Mouse (Mus musculus): Measurements from ENCODE around the gene Numbl. TPM values are rescaled to one million over a fixed set of nuclear protein-coding genes. Genes with fewer than 3 reads are reported as not detected.

Numbl gene
- polyA plus RNA-seq, 1 experiment, result 10.7 TPM

DNA sequence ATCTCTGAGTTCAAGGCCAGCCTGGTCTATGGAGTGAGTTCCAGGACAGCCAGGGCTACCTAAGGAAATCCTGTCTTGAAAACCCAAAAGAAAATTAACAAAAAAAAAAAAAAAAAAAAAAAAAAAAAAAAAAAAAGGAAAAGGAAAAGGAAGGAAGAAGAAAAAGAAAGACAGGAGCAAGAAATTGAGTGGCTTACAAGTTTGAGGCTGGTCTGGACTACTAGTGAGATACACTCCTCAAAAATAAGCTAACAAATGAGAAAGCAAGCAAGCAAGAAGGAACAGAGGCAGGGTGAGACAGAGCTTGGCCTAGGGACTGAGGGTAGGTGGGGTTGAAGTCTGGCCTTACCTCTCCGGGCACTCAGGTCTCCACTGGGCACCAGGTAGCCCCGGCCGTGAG is 51.6 kb downstream of the Numbl start:
- no peak for DNase-seq
- WGBS, result 88% methylated on average over 3 of the region's 3 CpGs
- Histone ChIP-seq H3K27me3 (ENCODE audit: control insufficient read depth, insufficient read depth, low read length) (no peaks in the 10 kb centered on the region), H3K36me3 (ENCODE audit: control insufficient read depth, insufficient read depth, low read length) (no peaks in the 10 kb centered on the region), H3K27ac (ENCODE audit: control insufficient read depth, insufficient read depth, low read length) (no peak overlapping the region), H3K4me1 (replicated peaks; ENCODE audit: control insufficient read depth, insufficient read depth, low read length) (peaks cover 6% of the 10 kb centered on the region; the same call in 1 of the 2 replicates), H3K4me3 (ENCODE audit: control insufficient read depth, insufficient read depth, low read length) (no peak overlapping the region)
- TF ChIP-seq POLR2A (IDR thresholded peaks at IDR 0.05; ENCODE audit: control insufficient read depth, extremely low read depth, insufficient read depth, low read length, poor library complexity) (no peak), CTCF (IDR thresholded peaks at IDR 0.05; ENCODE audit: borderline replicate concordance, control insufficient read depth, extremely low read depth, insufficient read depth, low read length, poor library complexity) (no peak)

DNA sequence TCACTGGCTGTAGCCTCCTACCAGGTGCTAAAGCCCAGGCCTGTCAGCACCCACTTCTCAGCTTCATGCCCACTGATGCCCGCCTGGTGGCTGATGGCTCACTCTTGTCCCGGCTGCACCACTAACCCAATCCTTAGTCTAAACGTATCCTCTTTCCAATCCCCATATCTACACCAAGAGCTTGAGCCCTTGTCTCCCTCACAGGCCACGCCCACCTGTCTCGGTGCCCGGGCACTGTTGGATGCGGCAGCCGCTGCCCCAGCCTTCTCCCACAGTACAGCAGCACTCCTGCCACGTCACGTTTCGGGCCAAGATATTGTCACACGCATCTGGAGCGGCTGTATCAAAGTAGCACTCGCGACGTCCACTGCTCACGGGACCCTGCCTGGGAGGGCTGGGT is 52.1 kb downstream of the Numbl start:
- no peak overlapping the region for H3K27ac ChIP-seq (ENCODE audit: control insufficient read depth, insufficient read depth, low read length)
- H3K36me3 ChIP-seq (ENCODE audit: control insufficient read depth, insufficient read depth, low read length), result no peaks in the 10 kb centered on the region
- 14% methylated on average over 17 of the region's 17 CpGs for WGBS
- H3K4me1 ChIP-seq (replicated peaks; ENCODE audit: control insufficient read depth, insufficient read depth, low read length), result peaks cover 8% of the 10 kb centered on the region
- TF ChIP-seq CTCF (IDR thresholded peaks at IDR 0.05; ENCODE audit: borderline replicate concordance, control insufficient read depth, extremely low read depth, insufficient read depth, low read length, poor library complexity), result no peak
- TF ChIP-seq POLR2A (IDR thresholded peaks at IDR 0.05; ENCODE audit: control insufficient read depth, extremely low read depth, insufficient read depth, low read length, poor library complexity), result no peak
- no peaks in the 10 kb centered on the region for H3K27me3 ChIP-seq (ENCODE audit: control insufficient read depth, insufficient read depth, low read length)
- DNase-seq, result no peak
- H3K4me3 ChIP-seq (ENCODE audit: control insufficient read depth, insufficient read depth, low read length), result no peak overlapping the region

DNA sequence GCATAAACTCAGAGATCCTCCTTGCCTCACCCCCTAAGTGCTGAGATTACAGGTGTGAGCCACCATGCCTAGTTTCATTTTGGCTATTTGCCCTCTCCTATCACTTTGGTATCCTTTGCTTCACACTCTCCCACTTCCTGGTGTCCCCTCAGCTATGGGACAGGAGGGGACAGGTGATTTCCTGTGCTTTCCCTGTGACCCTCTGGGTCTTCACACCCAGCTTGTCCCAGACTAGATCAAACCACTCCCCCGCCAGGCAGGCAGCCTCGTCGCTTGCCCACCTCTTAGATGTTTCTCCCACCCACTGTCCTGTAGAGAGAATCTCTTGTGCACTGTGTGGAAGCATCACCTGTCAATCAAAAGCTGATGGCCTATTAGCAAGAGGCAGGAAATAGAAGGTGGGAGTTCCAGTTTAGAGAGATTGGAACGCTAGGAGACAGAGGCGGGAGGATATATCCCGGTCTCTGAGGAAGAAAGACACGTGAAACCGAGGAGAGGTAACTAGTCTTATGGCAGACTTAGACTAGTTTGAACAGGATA is 52.8 kb downstream of the Numbl start:
- 61% methylated on average over 8 of the region's 8 CpGs for WGBS
- Histone ChIP-seq H3K4me1 (replicated peaks; ENCODE audit: control insufficient read depth, insufficient read depth, low read length) (peaks cover 14% of the 10 kb centered on the region), H3K27ac (ENCODE audit: control insufficient read depth, insufficient read depth, low read length) (no peak overlapping the region), H3K4me3 (ENCODE audit: control insufficient read depth, insufficient read depth, low read length) (no peak overlapping the region), H3K36me3 (ENCODE audit: control insufficient read depth, insufficient read depth, low read length) (no peaks in the 10 kb centered on the region), H3K27me3 (ENCODE audit: control insufficient read depth, insufficient read depth, low read length) (no peaks in the 10 kb centered on the region)
- DNase-seq, result no peak
- TF ChIP-seq POLR2A (IDR thresholded peaks at IDR 0.05; ENCODE audit: control insufficient read depth, extremely low read depth, insufficient read depth, low read length, poor library complexity) (no peak), CTCF (IDR thresholded peaks at IDR 0.05; ENCODE audit: borderline replicate concordance, control insufficient read depth, extremely low read depth, insufficient read depth, low read length, poor library complexity) (no peak)

DNA sequence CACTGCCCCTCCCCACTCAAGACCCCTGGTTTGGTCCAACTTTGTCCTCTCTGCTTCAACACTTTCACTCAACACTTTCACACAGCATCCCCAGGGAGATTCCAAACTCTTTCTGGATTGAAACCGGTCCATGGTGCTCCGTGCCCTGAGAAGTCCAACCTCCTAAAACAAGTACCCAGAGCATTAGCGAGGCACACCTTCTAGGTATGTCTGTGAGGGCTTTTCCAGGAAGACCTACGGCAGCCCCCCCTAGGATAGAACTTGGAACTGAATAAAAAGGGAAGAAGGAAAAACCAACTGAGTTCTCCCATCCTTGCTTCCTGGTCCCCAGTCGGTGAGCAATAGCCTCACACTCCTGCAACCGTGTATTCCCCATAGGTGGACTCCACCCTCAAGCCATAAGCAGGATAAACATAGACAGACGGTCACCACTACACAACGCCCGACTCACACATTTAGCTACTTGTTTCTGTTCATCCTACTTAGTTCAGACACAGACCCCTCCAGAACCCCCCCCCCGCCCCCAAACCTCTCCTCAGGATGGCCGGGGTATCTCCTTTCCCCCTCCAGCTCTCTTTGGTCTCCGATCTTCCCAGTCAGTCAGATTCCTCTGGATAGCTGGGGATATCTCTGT is 53.5 kb downstream of the Numbl start:
- H3K36me3 ChIP-seq (ENCODE audit: control insufficient read depth, insufficient read depth, low read length), result no peaks in the 10 kb centered on the region
- H3K4me1 ChIP-seq (replicated peaks; ENCODE audit: control insufficient read depth, insufficient read depth, low read length), result peaks cover 20% of the 10 kb centered on the region
- H3K27me3 ChIP-seq (ENCODE audit: control insufficient read depth, insufficient read depth, low read length), result no peaks in the 10 kb centered on the region
- DNase-seq, result no peak
- no peak for TF ChIP-seq POLR2A (IDR thresholded peaks at IDR 0.05; ENCODE audit: control insufficient read depth, extremely low read depth, insufficient read depth, low read length, poor library complexity)
- no peak for TF ChIP-seq CTCF (IDR thresholded peaks at IDR 0.05; ENCODE audit: borderline replicate concordance, control insufficient read depth, extremely low read depth, insufficient read depth, low read length, poor library complexity)
- H3K27ac ChIP-seq (ENCODE audit: control insufficient read depth, insufficient read depth, low read length), result no peak overlapping the region
- no peak overlapping the region for H3K4me3 ChIP-seq (ENCODE audit: control insufficient read depth, insufficient read depth, low read length)
- WGBS, result 92% methylated on average over 12 of the region's 12 CpGs

DNA sequence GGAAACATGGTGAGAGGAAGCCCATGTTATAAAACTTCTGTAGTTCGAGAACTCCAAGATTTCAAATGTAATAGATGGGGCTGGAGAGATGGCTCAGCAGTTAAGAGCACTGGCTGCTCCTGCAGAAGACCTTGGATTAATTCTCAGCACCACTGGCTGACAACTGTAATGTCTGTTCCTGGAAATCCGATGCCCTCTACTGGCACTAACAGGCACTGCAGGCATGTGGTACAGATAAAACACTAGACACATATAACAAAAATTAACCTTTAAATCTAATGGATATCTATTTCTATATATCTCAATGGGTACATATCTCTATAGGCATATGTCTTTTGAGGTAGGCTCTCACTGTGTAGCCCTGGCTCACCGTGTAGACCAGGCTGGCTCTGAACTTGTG is 56.2 kb downstream of the Numbl start:
- TF ChIP-seq CTCF (IDR thresholded peaks at IDR 0.05; ENCODE audit: borderline replicate concordance, control insufficient read depth, extremely low read depth, insufficient read depth, low read length, poor library complexity) (no peak), POLR2A (IDR thresholded peaks at IDR 0.05; ENCODE audit: control insufficient read depth, extremely low read depth, insufficient read depth, low read length, poor library complexity) (no peak)
- H3K36me3 ChIP-seq (ENCODE audit: control insufficient read depth, insufficient read depth, low read length), result no peaks in the 10 kb centered on the region
- H3K27ac ChIP-seq (ENCODE audit: control insufficient read depth, insufficient read depth, low read length), result no peak overlapping the region
- no peak for DNase-seq
- H3K4me3 ChIP-seq (ENCODE audit: control insufficient read depth, insufficient read depth, low read length), result no peak overlapping the region
- H3K4me1 ChIP-seq (replicated peaks; ENCODE audit: control insufficient read depth, insufficient read depth, low read length), result peaks cover 25% of the 10 kb centered on the region
- 92% methylated on average over 3 of the region's 3 CpGs for WGBS
- no peaks in the 10 kb centered on the region for H3K27me3 ChIP-seq (ENCODE audit: control insufficient read depth, insufficient read depth, low read length)

DNA sequence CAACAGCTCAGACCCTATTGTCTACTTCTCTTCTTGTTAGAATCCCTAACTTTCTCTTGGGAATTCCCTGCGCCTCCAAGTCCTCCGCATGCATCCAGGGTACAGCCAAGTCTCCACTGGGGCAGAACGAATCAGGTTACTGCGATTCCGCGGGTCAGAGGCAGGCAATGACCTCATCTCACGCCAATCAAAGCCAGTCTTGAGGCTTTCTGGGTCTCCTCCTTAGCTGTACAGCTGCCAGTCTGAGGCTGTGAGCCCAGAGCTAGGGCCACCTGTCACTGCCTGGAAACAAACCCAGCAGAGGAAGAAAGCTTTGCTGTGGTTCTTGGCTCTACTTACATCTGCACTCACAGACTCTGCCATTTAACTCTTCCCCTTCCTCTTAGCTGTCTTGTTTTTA is 57.7 kb downstream of the Numbl start:
- WGBS, result 16% methylated on average over 7 of the region's 7 CpGs

More for the DNA sequence above, 57.7 kb downstream of the Numbl start:
- H3K36me3 ChIP-seq (ENCODE audit: control insufficient read depth, insufficient read depth, low read length), result no peaks in the 10 kb centered on the region
- TF ChIP-seq POLR2A (IDR thresholded peaks at IDR 0.05; ENCODE audit: control insufficient read depth, extremely low read depth, insufficient read depth, low read length, poor library complexity) (no peak), CTCF (IDR thresholded peaks at IDR 0.05; ENCODE audit: borderline replicate concordance, control insufficient read depth, extremely low read depth, insufficient read depth, low read length, poor library complexity) (no peak)
- peak overlapping the region; percentile 100 for H3K27ac ChIP-seq (ENCODE audit: control insufficient read depth, insufficient read depth, low read length)
- peaks cover 20% of the 10 kb centered on the region for H3K4me1 ChIP-seq (replicated peaks; ENCODE audit: control insufficient read depth, insufficient read depth, low read length)
- no peak overlapping the region for H3K4me3 ChIP-seq (ENCODE audit: control insufficient read depth, insufficient read depth, low read length)
- DNase-seq, result peak; percentile 53
- no peaks in the 10 kb centered on the region for H3K27me3 ChIP-seq (ENCODE audit: control insufficient read depth, insufficient read depth, low read length)

All from thymus, adult 2 months (tissue).